Mouse (Mus musculus) liver, embryonic 14.5 days (tissue): Measurements from ENCODE around the gene Lsm7.

ENCODE experiments used
- CTCF ChIP-seq: IDR thresholded peaks from 2 replicates; pipeline ENCODE4 v1.5.1; 2016; ENCODE audit warnings: antibody characterized with exemption, low read depth, control low read depth
- EP300 ChIP-seq: IDR thresholded peaks from 2 replicates; pipeline ENCODE4 v1.6.1; 2016; ENCODE audit warnings: antibody characterized with exemption, low read depth

DNA sequence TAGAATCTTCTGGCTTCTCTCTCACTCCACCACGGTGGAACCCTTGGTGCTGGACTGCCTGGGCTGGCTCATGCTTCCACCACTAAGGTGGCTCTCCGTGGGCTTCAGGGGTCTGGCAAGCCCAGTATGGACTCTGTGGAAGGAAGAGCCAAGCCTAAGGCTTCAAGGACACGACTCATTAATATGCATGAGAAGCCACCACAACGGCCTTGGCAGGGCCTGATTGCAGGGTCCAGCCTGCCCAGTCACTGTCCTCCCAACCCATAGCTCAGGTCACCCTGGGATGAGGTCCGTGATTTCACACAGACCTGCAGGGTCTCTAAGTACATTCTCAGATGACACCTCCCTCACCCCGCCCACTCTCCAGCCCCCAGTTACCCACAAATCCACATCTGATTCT lies 15.2 kb downstream of the Lsm7 start:
- TF ChIP-seq CTCF (no peak), EP300 (no peak)
